Mouse (Mus musculus) kidney, embryonic 14.5 days (tissue): ENCODE results near the gene Rph3a. TPM values are rescaled to one million over a fixed set of nuclear protein-coding genes. Genes with fewer than 3 reads are reported as not detected.

Source experiments
- ATAC-seq: fragments of 200-750 bp; cut with Nextera tagmentation; 2 replicates; pipeline ENCODE4 v1.8.0; 2017; ENCODE audit warnings: moderate number of reproducible peaks, mild to moderate bottlenecking, moderate TSS enrichment, moderate library complexity; ENCODE audit not compliant: low FRiP score, low TSS enrichment
- H3K27ac ChIP-seq: fragments of 300-500 bp; sonication (generic); 2 replicates; pipeline ENCODE4 v1.5.1; 2014; ENCODE audit warnings: low read depth, mild to moderate bottlenecking, low read length, moderate library complexity, mixed read lengths
- H3K27me3 ChIP-seq: fragments of 300-500 bp; sonication (generic); 2 replicates; pipeline ENCODE4 v1.6.1; 2014; ENCODE audit warnings: mild to moderate bottlenecking, low read length; ENCODE audit not compliant: control insufficient read depth, insufficient read depth
- H3K36me3 ChIP-seq: fragments of 300-500 bp; sonication (generic); 2 replicates; pipeline ENCODE4 v1.6.1; 2014; ENCODE audit warnings: low read length, mixed read lengths; ENCODE audit not compliant: control insufficient read depth, insufficient read depth
- H3K4me1 ChIP-seq: fragments of 300-500 bp; sonication (generic); 2 replicates; pipeline ENCODE4 v1.6.1; 2014; ENCODE audit warnings: low read length, mixed read lengths; ENCODE audit not compliant: control insufficient read depth, insufficient read depth
- H3K4me2 ChIP-seq: fragments of 300-500 bp; sonication (generic); replicated peaks from 2 replicates; pipeline ENCODE4 v1.6.1; 2014; ENCODE audit warnings: low read depth, mild to moderate bottlenecking, low read length
- H3K4me3 ChIP-seq: fragments of 300-500 bp; sonication (generic); 2 replicates; pipeline ENCODE4 v1.5.1; 2014; ENCODE audit warnings: mild to moderate bottlenecking, low read length
- H3K9ac ChIP-seq: fragments of 300-500 bp; sonication (generic); 2 replicates; pipeline ENCODE4 v1.6.1; 2014; ENCODE audit warnings: low read depth, mild to moderate bottlenecking, low read length, moderate library complexity
- H3K9me3 ChIP-seq: fragments of 300-500 bp; sonication (generic); 2 replicates; pipeline ENCODE4 v1.6.1; 2016; ENCODE audit warnings: low read length; ENCODE audit not compliant: control insufficient read depth
- WGBS: fragments of 180-500 bp; shearing (Covaris S2); extraction: QIAGEN DNeasy Blood & Tissue Kit; methylation state at CpG from one replicate; pipeline ENCODE4 v1.1.7; 2014; 5-methylcytosine and 5-hydroxymethylcytosine counted together
- polyA plus RNA-seq: library from polyadenylated mRNA; unstranded; fragments of >200 nt; fragmentation: Nextera tagmentation; extraction: Ambion mirVana; gene quantifications from 2 replicates; pipeline ENCODE4 v1.2.1, GENCODE M21; 2014

Gene Rph3a
- polyA plus RNA-seq, 1 experiment from 2014 or later, result not detected

- ATAC-seq, result no peak
- 96% methylated on average over 2 of the region's 2 CpGs for WGBS
- H3K9me3 ChIP-seq, result no peaks in the 10 kb centered on the region
- H3K4me1 ChIP-seq, result no peaks in the 10 kb centered on the region
- H3K4me3 ChIP-seq, result no peak overlapping the region
- H3K36me3 ChIP-seq, result no peaks in the 10 kb centered on the region
- no peak overlapping the region for H3K9ac ChIP-seq
- no peak overlapping the region for H3K4me2 ChIP-seq
- peaks cover 3% of the 10 kb centered on the region; the same call in 1 of the 2 replicates for H3K27me3 ChIP-seq
- H3K27ac ChIP-seq, result no peak overlapping the region
Observed at GRCm38 (mm10) chr5:121014496-121014895, 4.6 kb upstream of the Rph3a start.

- WGBS, result 34% methylated on average over 2 of the region's 2 CpGs
Observed at GRCm38 (mm10) chr5:121011962-121012361, 2.1 kb upstream of the Rph3a start.

GRCm38 (mm10) chr5:121009406-121009805, 486 bp downstream of the Rph3a start:
- Histone ChIP-seq H3K27ac (no peak overlapping the region), H3K9ac (no peak overlapping the region), H3K27me3 (peaks cover 18% of the 10 kb centered on the region), H3K4me3 (no peak overlapping the region), H3K36me3 (no peaks in the 10 kb centered on the region), H3K9me3 (no peaks in the 10 kb centered on the region), H3K4me2 (no peak overlapping the region; the same call in 1 of the 2 replicates), H3K4me1 (no peaks in the 10 kb centered on the region)
- WGBS, result 0% methylated on average over 19 of the region's 19 CpGs
- ATAC-seq, result peak; percentile 39; the same call in 1 of the 2 replicates

More at GRCm38 (mm10) chr5:121011962-121012361, 2.1 kb upstream of the Rph3a start:
- Histone ChIP-seq H3K4me3 (no peak overlapping the region), H3K4me1 (no peaks in the 10 kb centered on the region), H3K9me3 (no peaks in the 10 kb centered on the region), H3K9ac (no peak overlapping the region), H3K27me3 (peaks cover 18% of the 10 kb centered on the region), H3K27ac (no peak overlapping the region), H3K36me3 (no peaks in the 10 kb centered on the region), H3K4me2 (no peak overlapping the region)
- no peak for ATAC-seq

- H3K36me3 ChIP-seq, result no peaks in the 10 kb centered on the region
- no peaks in the 10 kb centered on the region for H3K9me3 ChIP-seq
- no peak overlapping the region for H3K27ac ChIP-seq
- no peak overlapping the region for H3K4me3 ChIP-seq
- ATAC-seq, result no peak
- WGBS, result 14% methylated on average over 15 of the region's 15 CpGs
- H3K27me3 ChIP-seq, result peaks cover 22% of the 10 kb centered on the region
- H3K9ac ChIP-seq, result no peak overlapping the region
- no peak overlapping the region for H3K4me2 ChIP-seq
- H3K4me1 ChIP-seq, result no peaks in the 10 kb centered on the region
Observed at GRCm38 (mm10) chr5:121008411-121009239, 1.3 kb downstream of the Rph3a start.

- no peak overlapping the region for H3K9ac ChIP-seq
- no peak overlapping the region for H3K4me2 ChIP-seq
- H3K36me3 ChIP-seq, result no peaks in the 10 kb centered on the region
- peaks cover 25% of the 10 kb centered on the region for H3K27me3 ChIP-seq
- no peak for ATAC-seq
- no peaks in the 10 kb centered on the region for H3K9me3 ChIP-seq
- no peak overlapping the region for H3K27ac ChIP-seq
- 82% methylated on average over 3 of the region's 3 CpGs for WGBS
- H3K4me1 ChIP-seq, result no peaks in the 10 kb centered on the region
- no peak overlapping the region for H3K4me3 ChIP-seq
Observed at GRCm38 (mm10) chr5:121007563-121007962, 2.3 kb downstream of the Rph3a start.

- no peak overlapping the region for H3K9ac ChIP-seq
- H3K36me3 ChIP-seq, result no peaks in the 10 kb centered on the region
- H3K9me3 ChIP-seq, result no peaks in the 10 kb centered on the region
- no peak for ATAC-seq
- 78% methylated on average over 8 of the region's 8 CpGs for whole genome bisulfite sequencing
- H3K4me1 ChIP-seq, result no peaks in the 10 kb centered on the region
- H3K27me3 ChIP-seq, result peaks cover 25% of the 10 kb centered on the region
- H3K4me2 ChIP-seq, result no peak overlapping the region
- no peak overlapping the region for H3K27ac ChIP-seq
- no peak overlapping the region for H3K4me3 ChIP-seq
Observed at GRCm38 (mm10) chr5:121007130-121007529, 2.8 kb downstream of the Rph3a start.

- Histone ChIP-seq H3K9ac (no peak overlapping the region), H3K36me3 (no peaks in the 10 kb centered on the region), H3K27me3 (peaks cover 25% of the 10 kb centered on the region), H3K4me2 (no peak overlapping the region), H3K9me3 (no peaks in the 10 kb centered on the region), H3K27ac (no peak overlapping the region), H3K4me3 (no peak overlapping the region), H3K4me1 (no peaks in the 10 kb centered on the region)
- whole genome bisulfite sequencing, result 65% methylated on average over 3 of the region's 4 CpGs
- ATAC-seq, result no peak
Observed at GRCm38 (mm10) chr5:121006176-121006575, 3.7 kb downstream of the Rph3a start.

- H3K9ac ChIP-seq, result no peak overlapping the region
- H3K9me3 ChIP-seq, result no peaks in the 10 kb centered on the region
- H3K27ac ChIP-seq, result no peak overlapping the region
- ATAC-seq, result no peak
- peaks cover 19% of the 10 kb centered on the region; the same call in 1 of the 2 replicates for H3K27me3 ChIP-seq
- whole genome bisulfite sequencing, result 36% methylated on average over 17 of the region's 17 CpGs
- no peaks in the 10 kb centered on the region for H3K36me3 ChIP-seq
- H3K4me1 ChIP-seq, result no peaks in the 10 kb centered on the region
- no peak overlapping the region for H3K4me3 ChIP-seq
- no peak overlapping the region for H3K4me2 ChIP-seq
Observed at GRCm38 (mm10) chr5:121003781-121004180, 6.1 kb downstream of the Rph3a start.

- no peak overlapping the region for H3K27ac ChIP-seq
- H3K4me3 ChIP-seq, result no peak overlapping the region
- no peaks in the 10 kb centered on the region for H3K4me1 ChIP-seq
- no peaks in the 10 kb centered on the region for H3K9me3 ChIP-seq
- H3K4me2 ChIP-seq, result no peak overlapping the region
- WGBS, result 44% methylated on average over 12 of the region's 12 CpGs
- no peak for ATAC-seq
- H3K36me3 ChIP-seq, result no peaks in the 10 kb centered on the region
- H3K9ac ChIP-seq, result no peak overlapping the region
- 0 out of 2 replicates have a peak, but pooled peaks cover 9% of the 10 kb centered on the region for H3K27me3 ChIP-seq
Observed at GRCm38 (mm10) chr5:120999573-120999972, 10.3 kb downstream of the Rph3a start.
